Mouse (Mus musculus) CH12.LX (cell line): ENCODE data around the gene Insig1. TPM values are rescaled to one million over a fixed set of nuclear protein-coding genes. Genes with fewer than 3 reads are reported as not detected.

ENCODE experiments used
- DNase-seq: peaks from one replicate; pipeline ENCODE4 v3.0.0-alpha.2; 2013; ENCODE audit errors: extremely low read depth
- H3K27ac ChIP-seq: 2 replicates; pipeline ENCODE4 v1.5.1; 2012; ENCODE audit warnings: low read depth, mild to moderate bottlenecking, control low read depth, moderate library complexity; ENCODE audit not compliant: insufficient read depth
- H3K27me3 ChIP-seq: replicated peaks from 2 replicates; pipeline ENCODE3; 2012; ENCODE audit warnings: inconsistent platforms
- H3K36me3 ChIP-seq, 2 experiments: replicated peaks in 1 of 2; 2 replicates each; pipeline versions ENCODE3 to v1.6.1; 2012; ENCODE audit warnings: inconsistent platforms in 1 of 2, low read length in 1 of 2, mild to moderate bottlenecking in 1 of 2, mixed read lengths in 1 of 2, moderate library complexity in 1 of 2; ENCODE audit not compliant: control insufficient read depth in 1 of 2, insufficient read depth in 1 of 2
- H3K4me1 ChIP-seq, 2 experiments: 2 replicates each; pipeline ENCODE4 v1.6.1; 2012; ENCODE audit warnings: inconsistent platforms in 1 of 2, moderate library complexity in 1 of 2; ENCODE audit not compliant: insufficient read depth in 2 of 2, control insufficient read depth in 1 of 2
- H3K4me2 ChIP-seq: 2 replicates; pipeline ENCODE4 v1.6.1; 2012; ENCODE audit warnings: low read depth, mild to moderate bottlenecking, control low read depth; ENCODE audit not compliant: poor library complexity, insufficient read depth, severe bottlenecking
- H3K4me3 ChIP-seq, 3 experiments: fragments of 150-350 bp in 1 of 3; sonication (generic) in 1 of 3; replicated peaks in 1 of 3; 2 replicates each; pipeline versions ENCODE3 to v1.5.1; 2011 to 2012; ENCODE audit warnings: low read depth in 2 of 3, low read length in 2 of 3, mild to moderate bottlenecking in 2 of 3, moderate library complexity in 2 of 3, control low read depth in 1 of 3, improper control_type of control experiment in 1 of 3, inconsistent platforms in 1 of 3, mixed read lengths in 1 of 3; ENCODE audit not compliant: poor library complexity in 1 of 3
- H3K79me2 ChIP-seq: replicated peaks from 2 replicates; pipeline ENCODE4 v1.6.1; 2012; ENCODE audit warnings: mild to moderate bottlenecking, moderate library complexity; ENCODE audit not compliant: control insufficient read depth, poor library complexity, insufficient read depth, severe bottlenecking; ENCODE audit errors: extremely low read depth
- H3K9ac ChIP-seq: 2 replicates; pipeline ENCODE4 v1.6.1; 2012; ENCODE audit warnings: low read depth, mild to moderate bottlenecking, control low read depth, moderate library complexity; ENCODE audit not compliant: insufficient read depth
- H3K9me3 ChIP-seq: replicated peaks from 2 replicates; pipeline ENCODE3; 2012; ENCODE audit warnings: low read length, inconsistent platforms, mixed read lengths
- BHLHE40 ChIP-seq: IDR thresholded peaks from 2 replicates; pipeline ENCODE4 v1.6.1; 2011; ENCODE audit warnings: mild to moderate bottlenecking, low read depth, low read length, improper control_type of control experiment
- CTCF ChIP-seq, 2 experiments: IDR thresholded peaks in 1 of 2; conservative IDR thresholded peaks in 1 of 2; 2 replicates each; pipeline ENCODE4 v1.5.1; 2011 to 2012; ENCODE audit warnings: low read depth in 2 of 2, low read length in 2 of 2, improper control_type of control experiment in 1 of 2, inconsistent platforms in 1 of 2, mild to moderate bottlenecking in 1 of 2, moderate library complexity in 1 of 2
- ELF1 ChIP-seq: IDR thresholded peaks from 2 replicates; pipeline ENCODE4 v1.6.1; 2014; ENCODE audit warnings: low read depth, mild to moderate bottlenecking, inconsistent platforms, low read length, improper control_type of control experiment
- GABPA ChIP-seq: IDR thresholded peaks from 2 replicates; pipeline ENCODE4 v1.6.1; 2012; ENCODE audit warnings: low read depth, low read length, improper control_type of control experiment, inconsistent platforms; ENCODE audit not compliant: insufficient replicate concordance
- IRF4 ChIP-seq: IDR thresholded peaks from 2 replicates; pipeline ENCODE4 v1.6.1; 2014; ENCODE audit warnings: low read depth, mild to moderate bottlenecking, inconsistent platforms, low read length, improper control_type of control experiment
- JUND ChIP-seq: conservative IDR thresholded peaks from 2 replicates; pipeline ENCODE4 v1.6.1; 2011; ENCODE audit warnings: low read depth, low read length, improper control_type of control experiment
- POLR2AphosphoS2 ChIP-seq: IDR thresholded peaks from 2 replicates; pipeline ENCODE4 v1.6.1; 2011; ENCODE audit warnings: low read depth, low read length, improper control_type of control experiment
- RAD21 ChIP-seq: IDR thresholded peaks from 2 replicates; pipeline ENCODE4 v1.6.1; 2011; ENCODE audit warnings: low read depth, mild to moderate bottlenecking, low read length, improper control_type of control experiment, moderate library complexity
- RCOR1 ChIP-seq: conservative IDR thresholded peaks from 2 replicates; pipeline ENCODE4 v1.6.1; 2012; ENCODE audit warnings: low read depth, mild to moderate bottlenecking, inconsistent platforms, low read length, improper control_type of control experiment
- SMC3 ChIP-seq: IDR thresholded peaks from 2 replicates; pipeline ENCODE4 v1.6.1; 2011; ENCODE audit warnings: low read depth, low read length, improper control_type of control experiment
- TBP ChIP-seq: conservative IDR thresholded peaks from 2 replicates; pipeline ENCODE4 v1.6.1; 2011; ENCODE audit warnings: low read depth, low read length, improper control_type of control experiment
- USF1 ChIP-seq: IDR thresholded peaks from 2 replicates; pipeline ENCODE4 v1.6.1; 2014; ENCODE audit warnings: low read depth, mild to moderate bottlenecking, inconsistent platforms, low read length, improper control_type of control experiment
- ZKSCAN1 ChIP-seq: IDR thresholded peaks from 2 replicates; pipeline ENCODE4 v1.6.1; 2012; ENCODE audit warnings: low read depth, inconsistent platforms, low read length, improper control_type of control experiment, borderline replicate concordance
- dilution Hi-C: fragments of 300-500 bp; cut with MboI; formaldehyde crosslinking; loops from 2 replicates; pipeline ENCODE4 v1.14.3; 2020; ENCODE audit warnings: low sequenced_read_pairs; ENCODE audit not compliant: extremely low pct_unique_long_range_greater_than_20kb, extremely low pct_ligation_motif_present
- in situ Hi-C: fragments of 300-500 bp; cut with MboI; formaldehyde crosslinking; loops from 3 replicates; pipeline ENCODE4 v1.14.3; 2019; ENCODE audit warnings: low sequenced_read_pairs, low pct_ligation_motif_present, low pct_unique_long_range_greater_than_20kb, mixed read lengths
- polyA plus RNA-seq: library from polyadenylated mRNA; unstranded; fragments of >175 nt; gene quantifications from 2 replicates; pipeline ENCODE4 v1.2.1, GENCODE M21; 2012; ENCODE audit warnings: low read depth; ENCODE audit not compliant: insufficient read length
- total RNA-seq, 2 experiments: library from RNA; depleted of rRNA; stranded (reverse); fragments of 300-350 nt in 1 of 2; fragments of >200 nt in 1 of 2; gene quantifications; 2 replicates each; pipeline ENCODE4 v1.2.3; 2012 to 2014

Gene Insig1
- total and polyA plus RNA-seq, 3 experiments: 79.4 to 217 (median 96.9) TPM

- Histone ChIP-seq H3K27ac (no peak overlapping the region), H3K79me2 (no peaks in the 10 kb centered on the region), H3K9ac (no peak overlapping the region), H3K4me2 (peak overlapping the region; percentile 35; the same call in 1 of the 2 replicates), H3K9me3 (no peaks in the 10 kb centered on the region), H3K4me1 (no peaks in the 10 kb centered on the region), H3K36me3 (no peaks in the 10 kb centered on the region), H3K27me3 (peaks cover 46% of the 10 kb centered on the region), H3K4me3 (no peak overlapping the region)
- in situ Hi-C loops: no loop called here
- dilution Hi-C loops: no loop called here
- DNase-seq: peak; percentile 72
- TF ChIP-seq CTCF (conservative IDR thresholded peaks at IDR 0.05 in 1 of 2, IDR thresholded peaks at IDR 0.05 in 1 of 2; ENCODE audit: low read depth in 2 of 2, low read length in 2 of 2) (peak; percentile 25 to 80; a peak in 3 of 4 replicates), POLR2AphosphoS2 (no peak), IRF4 (peak; percentile 15; the same call in 1 of the 2 replicates), GABPA (no peak), SMC3 (peak; percentile 78), ELF1 (peak; percentile 67), ZKSCAN1 (no peak), BHLHE40 (peak; percentile 88), RAD21 (peak; percentile 65)
These were observed 51.6 kb downstream of the Insig1 start for GRCm38 (mm10) chr5:28122491-28123454.

GRCm38 (mm10) chr5:28123455-28123825 is 52.3 kb downstream of the Insig1 start:
- TF ChIP-seq ZKSCAN1: no peak
- TF ChIP-seq JUND: no peak
- TF ChIP-seq RCOR1: no peak
- no peak for TF ChIP-seq USF1
- TF ChIP-seq TBP: no peak
- TF ChIP-seq BHLHE40: no peak
- dilution Hi-C loops (no loop called here), in situ Hi-C loops (no loop called here)
- Histone ChIP-seq H3K4me3 (no peak overlapping the region), H3K4me2 (peak overlapping the region; percentile 4; the same call in 1 of the 2 replicates), H3K36me3 (no peaks in the 10 kb centered on the region), H3K79me2 (no peaks in the 10 kb centered on the region), H3K9ac (no peak overlapping the region), H3K4me1 (no peaks in the 10 kb centered on the region), H3K9me3 (no peaks in the 10 kb centered on the region), H3K27me3 (peaks cover 52% of the 10 kb centered on the region), H3K27ac (no peak overlapping the region)
- no peak for DNase-seq
